In genomic region chr4:47404536-47404935, GRCm38 (mm10) we compare ENCODE assay signal across 14 mouse cellular contexts.
"Had no signal": no experiment of that assay in that cellular context is flagged by ENCODE, and none has a peak within 500 bp of the region (broad histone marks: within the 10 kb centered on the region; RNA-seq: fewer than 3 reads in every experiment).

No protein-coding gene starts in this region.

- ATAC-seq: lung, postnatal 0 days; midbrain, embryonic 16.5 days had no signal

- H3K9ac ChIP-seq: limb, embryonic 13.5 days; liver, embryonic 14.5 days had no signal

- DNase-seq: kidney, adult 11 months; kidney, postnatal 10 days; kidney, postnatal 4 days; left cerebral cortex, postnatal 4 days; lung, adult 18-20 months; lung, postnatal 4 days; thymus, adult 18-20 months; thymus, postnatal 14 days had no signal

- H3K4me3 ChIP-seq: limb, embryonic 13.5 days; midbrain, embryonic 10.5 days had no signal

- H3K4me1 ChIP-seq: limb, embryonic 13.5 days; midbrain, embryonic 10.5 days had no signal

- H3K27me3 ChIP-seq: limb, embryonic 13.5 days had no signal

- H3K4me2 ChIP-seq: limb, embryonic 13.5 days had no signal

- H3K27ac ChIP-seq: limb, embryonic 13.5 days; liver, embryonic 14.5 days; midbrain, embryonic 10.5 days; stomach, postnatal 0 days had no signal

- H3K9me3 ChIP-seq: limb, embryonic 13.5 days; midbrain, embryonic 10.5 days had no signal
